Mouse (Mus musculus): ENCODE results near the gene Mdm4.
"Not testable (repeated sequence)": the region's sequence is repeated elsewhere in the genome, so short reads cannot be mapped to it uniquely, and the experiment has no call there.

Gene Mdm4

GRCm38 (mm10) chr1:133051829-133052228 is 21.5 kb upstream of the Mdm4 start:
- DNase-seq (ENCODE audit: low read depth), result no peak

GRCm38 (mm10) chr1:133050001-133050431 is 19.7 kb upstream of the Mdm4 start:
- DNase-seq (ENCODE audit: low read depth), result no peak

GRCm38 (mm10) chr1:133048690-133049089 is 18.3 kb upstream of the Mdm4 start:
- DNase-seq (ENCODE audit: low read depth), result no peak

- DNase-seq (ENCODE audit: low read depth), result no peak
Measured at GRCm38 (mm10) chr1:133047575-133047974, 17.2 kb upstream of the Mdm4 start.

GRCm38 (mm10) chr1:133046441-133046931 is 16.1 kb upstream of the Mdm4 start:
- DNase-seq (ENCODE audit: low read depth), result no peak

- no peak for DNase-seq (ENCODE audit: low read depth)
Measured at GRCm38 (mm10) chr1:133045861-133046440, 15.6 kb upstream of the Mdm4 start.

- no peak for DNase-seq (ENCODE audit: low read depth)
Measured at GRCm38 (mm10) chr1:133045011-133045860, 14.9 kb upstream of the Mdm4 start, which contains the start of gene Pik3c2b. Gene Pik3c2b (plus strand): TSS chr1:133045667.

GRCm38 (mm10) chr1:133039505-133039949 is 9.2 kb upstream of the Mdm4 start:
- no peak for DNase-seq (ENCODE audit: low read depth)

- DNase-seq (ENCODE audit: low read depth), result not testable (repeated sequence)
Measured at GRCm38 (mm10) chr1:133034682-133035081, 4.3 kb upstream of the Mdm4 start.

- no peak for DNase-seq (ENCODE audit: low read depth)
Measured at GRCm38 (mm10) chr1:133034091-133034460, 3.7 kb upstream of the Mdm4 start.

GRCm38 (mm10) chr1:133033316-133034090 is 3.1 kb upstream of the Mdm4 start:
- DNase-seq (ENCODE audit: low read depth), result peak; percentile 77

GRCm38 (mm10) chr1:133032981-133033315 is 2.6 kb upstream of the Mdm4 start:
- no peak for DNase-seq (ENCODE audit: low read depth)

- DNase-seq (ENCODE audit: low read depth), result no peak
Measured at GRCm38 (mm10) chr1:133029744-133030143, 617 bp downstream of the Mdm4 start.

- DNase-seq (ENCODE audit: low read depth), result no peak
Measured at GRCm38 (mm10) chr1:133027980-133028379, 2.4 kb downstream of the Mdm4 start.

- DNase-seq (ENCODE audit: low read depth), result no peak
Measured at GRCm38 (mm10) chr1:133027126-133027525, 3.2 kb downstream of the Mdm4 start.

GRCm38 (mm10) chr1:133025796-133026190 is 4.6 kb downstream of the Mdm4 start:
- DNase-seq (ENCODE audit: low read depth), result not testable (repeated sequence)

GRCm38 (mm10) chr1:133025051-133025795 is 5.1 kb downstream of the Mdm4 start:
- peak; percentile 93 for DNase-seq (ENCODE audit: low read depth)

GRCm38 (mm10) chr1:133024426-133024825 is 5.9 kb downstream of the Mdm4 start:
- DNase-seq (ENCODE audit: low read depth), result no peak

- DNase-seq (ENCODE audit: low read depth), result not testable (repeated sequence)
Measured at GRCm38 (mm10) chr1:133023723-133024122, 6.6 kb downstream of the Mdm4 start.

- not testable (repeated sequence) for DNase-seq (ENCODE audit: low read depth)
Measured at GRCm38 (mm10) chr1:133021971-133022370, 8.4 kb downstream of the Mdm4 start.

- no peak for DNase-seq (ENCODE audit: low read depth)
Measured at GRCm38 (mm10) chr1:133021391-133021790, 9.0 kb downstream of the Mdm4 start.
